ENCODE assay signal across 18 mouse cellular contexts in genomic region chr11:81497652-81498391, GRCm38 (mm10).
DNase-seq lines count a peak whose midpoint lies in the region; ATAC-seq and TF ChIP-seq lines count a peak whose summit lies in the region.
"Had no signal": no experiment of that assay in that cellular context is flagged by ENCODE, and none has a peak within 500 bp of the region (broad histone marks: within the 10 kb centered on the region; RNA-seq: fewer than 3 reads in every experiment).

No protein-coding gene starts in this region.

- no peak overlapping the region for H3K9ac ChIP-seq in hindbrain, postnatal 0 days (replicated peaks; ENCODE audit: low read length)
- H3K9ac ChIP-seq: intestine, embryonic 15.5 days; liver, embryonic 12.5 days had no signal

- intact Hi-C loops in left cerebral cortex, postnatal 25 days (cut with DNase I) = no loop called here

- no peaks in the 10 kb centered on the region for H3K36me3 ChIP-seq in forebrain, embryonic 10.5 days (replicated peaks)
- no peaks in the 10 kb centered on the region for H3K36me3 ChIP-seq in hindbrain, postnatal 0 days (ENCODE audit: insufficient read depth, low read length)
- H3K36me3 ChIP-seq: intestine, embryonic 15.5 days; liver, embryonic 12.5 days had no signal

- H3K4me2 ChIP-seq in hindbrain, postnatal 0 days (ENCODE audit: low read depth, low read length) = no peak overlapping the region
- H3K4me2 ChIP-seq: intestine, embryonic 15.5 days; liver, embryonic 12.5 days had no signal

- H3K27ac ChIP-seq in forebrain, embryonic 10.5 days = peak overlapping the region; percentile 65
- no peak overlapping the region for H3K27ac ChIP-seq in hindbrain, postnatal 0 days
- H3K27ac ChIP-seq: intestine, embryonic 15.5 days; liver, embryonic 12.5 days had no signal

- no peak for TF ChIP-seq CTCF in hindbrain, postnatal 0 days (IDR thresholded peaks at IDR 0.05; ENCODE audit: low read depth)

- WGBS in forebrain, embryonic 10.5 days = 70% methylated on average over 9 of the region's 9 CpGs
- 37% methylated on average over 9 of the region's 9 CpGs for WGBS in hindbrain, postnatal 0 days

- no peaks in the 10 kb centered on the region for H3K9me3 ChIP-seq in forebrain, embryonic 10.5 days
- no peaks in the 10 kb centered on the region for H3K9me3 ChIP-seq in hindbrain, postnatal 0 days (ENCODE audit: low read length)
- H3K9me3 ChIP-seq: intestine, embryonic 15.5 days; liver, embryonic 12.5 days had no signal

- no peak overlapping the region for H3K4me3 ChIP-seq in forebrain, embryonic 10.5 days
- H3K4me3 ChIP-seq in hindbrain, postnatal 0 days (ENCODE audit: low read length) = no peak overlapping the region
- H3K4me3 ChIP-seq: intestine, embryonic 15.5 days; liver, embryonic 12.5 days had no signal

- H3K4me1 ChIP-seq in forebrain, embryonic 10.5 days = peaks cover 66% of the 10 kb centered on the region
- H3K4me1 ChIP-seq in hindbrain, postnatal 0 days (ENCODE audit: insufficient read depth, low read length) = peaks cover 8% of the 10 kb centered on the region
- H3K4me1 ChIP-seq: intestine, embryonic 15.5 days; liver, embryonic 12.5 days had no signal

- ATAC-seq in hindbrain, postnatal 0 days = no peak
- ATAC-seq in erythroid progenitor cell, adult 5-6 weeks (replicated peaks; ENCODE audit: low FRiP score, poor library complexity, severe bottlenecking) = no peak
- ATAC-seq: intestine, embryonic 15.5 days; liver, embryonic 12.5 days; lung, postnatal 0 days had no signal

- peaks cover 14% of the 10 kb centered on the region for H3K27me3 ChIP-seq in forebrain, embryonic 10.5 days (ENCODE audit: poor library complexity, severe bottlenecking)
- H3K27me3 ChIP-seq in hindbrain, postnatal 0 days (ENCODE audit: insufficient read depth, low read length) = no peaks in the 10 kb centered on the region
- H3K27me3 ChIP-seq: intestine, embryonic 15.5 days; liver, embryonic 12.5 days had no signal

- DNase-seq in heart, adult 11 months = peak; percentile 30
- DNase-seq in heart, adult 18-20 months = no peak
- DNase-seq in 3T3-L1 (ENCODE audit: low read depth, low spot score) = peak; percentile 2
- DNase-seq in forebrain, embryonic 10.5 days (ENCODE audit: extremely low spot score, low spot score) = no peak
- peak; percentile 60 for DNase-seq in hindbrain, postnatal 0 days (ENCODE audit: low spot score)
- no peak for DNase-seq in left cerebral cortex, postnatal 25 days (ENCODE audit: low spot score in 2 of 2)
- no peak for DNase-seq in layer of hippocampus, adult 11-12 months (ENCODE audit: low spot score)
- DNase-seq: adrenal gland, postnatal 14 days; B cell, adult 2 months; cerebellum, postnatal 25 days; heart, postnatal 10 days; kidney, postnatal 25 days; right cerebral cortex, postnatal 25 days; thymus, adult 2 months had no signal

Comparison
In these comparisons a context has a peak if more than half of its experiments do, and no peak if none do; other contexts are left out.
1. DNase-seq: peak in heart, adult 11 months (single experiment), 3T3-L1 (single experiment) and hindbrain, postnatal 0 days (single experiment); none in heart, adult 18-20 months (0 of 2), forebrain, embryonic 10.5 days (single experiment), left cerebral cortex, postnatal 25 days (0 of 2) and layer of hippocampus, adult 11-12 months (single experiment).